Mouse (Mus musculus) bone marrow, adult 2 months (tissue): ENCODE data around the gene Gm28729.

Experiments used
- CTCF ChIP-seq: fragments of 200-500 bp; IDR thresholded peaks from 2 replicates; pipeline ENCODE4 v1.5.1; 2011; ENCODE audit warnings: low read length, control low read depth; ENCODE audit not compliant: control insufficient read depth, insufficient read depth
- POLR2A ChIP-seq: fragments of 200-500 bp; IDR thresholded peaks from 2 replicates; pipeline ENCODE4 v1.6.1; 2011; ENCODE audit warnings: low read depth, mild to moderate bottlenecking, control low read depth, low read length, borderline replicate concordance; ENCODE audit not compliant: control insufficient read depth

DNA sequence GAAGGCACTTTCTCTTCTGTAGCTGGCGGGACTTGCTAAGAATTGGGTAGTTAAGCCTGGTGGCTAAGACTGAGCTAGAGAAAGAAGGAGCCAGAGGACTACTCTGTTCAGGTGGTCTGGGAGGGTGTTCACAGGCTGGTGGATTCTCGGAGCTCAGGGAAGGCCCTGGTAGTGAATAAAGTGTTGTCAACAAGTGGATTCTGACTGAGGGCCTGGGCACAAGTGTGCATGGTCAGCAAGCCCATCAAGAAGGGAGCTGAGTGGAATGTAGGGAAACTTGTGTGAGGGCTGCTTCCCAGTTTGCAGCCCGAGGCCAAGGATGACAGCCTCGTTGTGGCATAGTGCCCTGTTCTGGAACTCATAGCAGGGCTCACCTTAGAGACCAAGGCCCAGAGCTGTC lies 9.2 kb upstream of the Gm28729 start:
- TF ChIP-seq CTCF (no peak), POLR2A (no peak)
